Mouse (Mus musculus): Measurements from ENCODE around the gene Slc22a4. TPM values are rescaled to one million over a fixed set of nuclear protein-coding genes. Genes with fewer than 3 reads are reported as not detected.

Slc22a4 gene
- polyA plus RNA-seq, 1 experiment: 18.9 TPM

DNA sequence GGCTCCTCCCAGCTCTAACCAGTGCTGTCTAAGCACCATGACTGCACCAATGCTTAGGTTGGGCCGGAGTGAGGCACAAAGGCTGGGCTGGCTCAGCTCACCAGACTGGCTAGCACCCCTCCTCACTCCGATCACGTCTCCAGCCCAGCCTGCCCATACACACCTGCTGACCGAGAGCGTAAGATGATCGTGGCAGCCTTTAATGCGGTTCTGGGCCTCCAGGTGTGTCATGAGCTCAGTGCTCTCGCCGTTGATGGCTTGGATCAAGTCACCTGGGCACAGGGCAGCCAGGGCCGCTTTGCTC is 35.5 kb upstream of the Slc22a4 start:
- H3K27me3 ChIP-seq (ENCODE audit: control insufficient read depth, insufficient read depth, low read length): no peaks in the 10 kb centered on the region
- WGBS: 81% methylated on average over 10 of the region's 10 CpGs
- H3K36me3 ChIP-seq (ENCODE audit: control insufficient read depth, insufficient read depth, low read length): no peaks in the 10 kb centered on the region
- no peak overlapping the region for H3K4me3 ChIP-seq (ENCODE audit: low read depth, low read length)
- peaks cover 10% of the 10 kb centered on the region; the same call in 1 of the 2 replicates for H3K4me1 ChIP-seq (ENCODE audit: control insufficient read depth, insufficient read depth, insufficient read length, low read length)
- no peak for TF ChIP-seq CTCF (IDR thresholded peaks at IDR 0.05; ENCODE audit: extremely low read depth, insufficient read length, insufficient replicate concordance, low read depth, low read length)
- no peak for TF ChIP-seq POLR2A (IDR thresholded peaks at IDR 0.05; ENCODE audit: low read depth, low read length)
- no peak overlapping the region for H3K27ac ChIP-seq (ENCODE audit: insufficient read depth, low read depth, low read length)

DNA sequence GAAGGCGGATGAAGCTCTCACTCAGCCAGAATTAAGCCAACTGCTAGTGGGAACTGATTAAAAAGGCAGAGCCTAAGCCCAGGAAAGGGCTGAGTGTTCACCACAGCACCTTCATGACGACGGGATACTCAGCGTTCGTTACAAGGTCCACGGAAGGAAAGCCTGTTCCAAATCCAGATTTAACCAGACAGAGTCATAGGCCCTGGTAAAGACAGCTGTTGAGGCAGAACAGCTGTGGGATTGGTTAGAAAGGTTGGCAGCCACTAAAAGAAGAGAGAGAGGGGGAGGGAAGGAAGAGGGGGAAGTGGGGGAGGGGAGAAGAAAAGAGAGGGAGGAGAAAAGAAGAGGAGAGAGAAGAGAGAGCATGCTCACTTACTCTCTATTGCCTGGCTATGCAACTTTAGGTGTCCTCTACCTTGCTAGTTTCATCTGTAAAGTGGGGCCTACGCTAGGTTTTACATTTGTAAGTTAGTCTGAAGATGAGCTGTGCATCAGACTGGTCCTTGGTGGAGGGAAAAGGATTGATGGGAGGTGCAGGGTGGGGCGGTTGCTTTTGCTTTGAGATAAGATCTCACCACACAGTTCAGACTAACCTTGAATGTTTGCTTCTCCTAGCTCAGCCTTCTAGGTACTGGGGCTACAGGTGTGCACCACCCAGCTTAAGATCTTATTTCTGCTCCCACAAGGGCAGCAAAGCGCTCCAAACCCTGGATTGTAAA is 35.0 kb upstream of the Slc22a4 start:
- H3K27me3 ChIP-seq (ENCODE audit: control insufficient read depth, insufficient read depth, low read length): no peaks in the 10 kb centered on the region
- WGBS: 71% methylated on average over 9 of the region's 9 CpGs
- no peaks in the 10 kb centered on the region for H3K36me3 ChIP-seq (ENCODE audit: control insufficient read depth, insufficient read depth, low read length)
- peaks cover 10% of the 10 kb centered on the region; the same call in 1 of the 2 replicates for H3K4me1 ChIP-seq (ENCODE audit: control insufficient read depth, insufficient read depth, insufficient read length, low read length)
- H3K27ac ChIP-seq (ENCODE audit: insufficient read depth, low read depth, low read length): 0 out of 2 replicates have a peak overlapping the region, but pooled peaks have one; percentile 7
- no peak for TF ChIP-seq POLR2A (IDR thresholded peaks at IDR 0.05; ENCODE audit: low read depth, low read length)
- no peak for TF ChIP-seq CTCF (IDR thresholded peaks at IDR 0.05; ENCODE audit: extremely low read depth, insufficient read length, insufficient replicate concordance, low read depth, low read length)
- no peak overlapping the region for H3K4me3 ChIP-seq (ENCODE audit: low read depth, low read length)

DNA sequence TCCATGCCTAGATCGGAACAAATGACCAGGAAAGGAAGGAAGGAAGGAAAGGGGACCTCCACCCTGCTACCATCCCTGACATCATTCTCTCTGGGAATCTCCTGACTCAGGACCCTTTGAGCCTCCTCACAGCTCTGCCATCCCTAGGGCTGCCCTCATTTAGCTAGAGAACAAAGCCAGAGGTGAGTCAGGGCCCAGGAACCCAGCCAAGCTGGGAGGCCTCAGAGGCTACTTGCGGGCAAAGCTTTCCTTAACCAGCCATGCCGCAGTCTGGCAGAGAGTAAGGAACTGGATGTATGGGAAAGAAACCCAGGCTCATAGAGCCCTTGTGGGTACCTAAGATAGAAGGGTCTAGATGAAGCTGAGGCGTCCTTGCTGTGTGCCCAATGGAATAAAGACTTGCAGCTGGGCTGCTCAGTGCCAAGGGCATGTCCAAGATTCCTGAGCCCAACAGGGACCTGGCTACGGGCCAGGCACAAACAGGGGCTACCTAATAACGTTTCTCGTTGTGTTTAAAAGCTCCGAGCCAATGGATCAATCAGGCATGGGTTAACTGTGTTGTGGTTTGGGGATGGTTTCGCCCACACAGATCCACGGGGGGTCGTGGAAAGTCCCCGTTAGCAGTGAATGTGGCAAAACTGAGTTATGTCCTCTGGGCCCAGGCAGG is 34.3 kb upstream of the Slc22a4 start:
- Histone ChIP-seq H3K27me3 (ENCODE audit: control insufficient read depth, insufficient read depth, low read length) (no peaks in the 10 kb centered on the region), H3K4me3 (ENCODE audit: low read depth, low read length) (no peak overlapping the region), H3K36me3 (ENCODE audit: control insufficient read depth, insufficient read depth, low read length) (no peaks in the 10 kb centered on the region), H3K27ac (ENCODE audit: insufficient read depth, low read depth, low read length) (0 out of 2 replicates have a peak overlapping the region, but pooled peaks have one; percentile 7), H3K4me1 (ENCODE audit: control insufficient read depth, insufficient read depth, insufficient read length, low read length) (peaks cover 10% of the 10 kb centered on the region; the same call in 1 of the 2 replicates)
- TF ChIP-seq POLR2A (IDR thresholded peaks at IDR 0.05; ENCODE audit: low read depth, low read length) (no peak), CTCF (IDR thresholded peaks at IDR 0.05; ENCODE audit: extremely low read depth, insufficient read length, insufficient replicate concordance, low read depth, low read length) (no peak)
- 74% methylated on average over 12 of the region's 12 CpGs for WGBS

DNA sequence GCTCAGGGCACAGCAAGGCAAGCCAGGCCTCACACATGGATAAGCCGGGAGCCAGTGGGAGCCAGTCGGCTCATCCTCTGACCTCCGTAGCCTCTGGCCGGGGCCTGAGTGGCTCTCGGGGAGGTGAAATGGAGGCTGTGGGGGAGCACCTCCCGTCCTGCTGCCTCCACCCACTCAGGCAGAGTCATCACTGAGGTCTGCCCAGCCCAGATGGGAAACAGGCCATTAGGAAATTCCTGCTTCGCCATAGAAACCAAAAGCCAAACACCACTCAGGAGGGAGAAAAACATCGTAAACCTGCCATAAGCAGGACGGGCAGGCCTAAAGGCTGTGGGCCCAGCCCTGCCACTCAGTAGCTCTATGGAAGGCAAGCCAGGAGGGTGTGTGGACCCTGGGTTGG is 32.4 kb upstream of the Slc22a4 start:
- H3K36me3 ChIP-seq (ENCODE audit: control insufficient read depth, insufficient read depth, low read length): no peaks in the 10 kb centered on the region
- peak overlapping the region; percentile 47 for H3K27ac ChIP-seq (ENCODE audit: insufficient read depth, low read depth, low read length)
- no peaks in the 10 kb centered on the region for H3K27me3 ChIP-seq (ENCODE audit: control insufficient read depth, insufficient read depth, low read length)
- WGBS: 40% methylated on average over 9 of the region's 9 CpGs
- no peak overlapping the region for H3K4me3 ChIP-seq (ENCODE audit: low read depth, low read length)
- no peak for TF ChIP-seq CTCF (IDR thresholded peaks at IDR 0.05; ENCODE audit: extremely low read depth, insufficient read length, insufficient replicate concordance, low read depth, low read length)
- no peak for TF ChIP-seq POLR2A (IDR thresholded peaks at IDR 0.05; ENCODE audit: low read depth, low read length)
- peaks cover 20% of the 10 kb centered on the region for H3K4me1 ChIP-seq (ENCODE audit: control insufficient read depth, insufficient read depth, insufficient read length, low read length)

DNA sequence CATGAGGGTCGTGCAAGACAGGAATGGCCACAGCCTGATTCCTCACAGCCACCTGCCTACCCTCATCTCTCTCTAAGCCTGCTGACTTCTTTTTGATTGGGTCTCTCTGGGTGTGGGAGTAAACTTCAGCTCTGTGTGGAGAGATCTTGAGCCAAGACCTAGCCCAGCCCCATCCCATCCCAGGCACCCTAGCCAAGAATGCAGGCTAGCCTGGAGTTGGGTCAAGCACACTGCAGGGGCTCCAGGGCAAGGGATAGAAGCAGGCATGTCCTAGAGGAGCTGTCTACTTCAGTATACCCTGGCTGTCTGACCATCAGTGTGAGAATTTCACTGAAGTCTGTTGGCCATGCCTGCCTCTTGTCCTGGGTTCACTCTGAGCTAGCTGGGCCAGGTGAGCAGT is 31.6 kb upstream of the Slc22a4 start:
- Histone ChIP-seq H3K4me1 (ENCODE audit: control insufficient read depth, insufficient read depth, insufficient read length, low read length) (peaks cover 20% of the 10 kb centered on the region), H3K27ac (ENCODE audit: insufficient read depth, low read depth, low read length) (no peak overlapping the region)

DNA sequence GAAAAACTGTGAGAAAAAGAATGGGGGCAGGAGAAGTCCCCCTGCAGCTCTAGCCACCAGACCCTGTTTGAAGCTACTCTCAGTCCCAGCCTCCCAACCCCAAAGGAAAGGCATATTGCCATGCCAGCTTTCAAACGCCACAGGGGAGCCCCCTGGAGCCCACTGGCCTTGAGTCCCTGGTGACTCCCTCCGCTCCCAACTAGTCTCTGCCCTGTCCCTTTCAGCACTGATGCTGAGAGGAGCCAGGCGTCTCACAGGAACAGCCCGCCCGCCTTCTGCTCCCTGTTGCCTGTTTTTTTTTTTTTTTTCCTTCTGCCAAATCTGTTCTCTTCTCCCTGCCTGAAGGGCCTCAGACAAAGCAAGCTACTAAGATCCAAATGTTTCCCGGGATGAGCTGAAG is 30.8 kb upstream of the Slc22a4 start:
- Histone ChIP-seq H3K27ac (ENCODE audit: insufficient read depth, low read depth, low read length) (no peak overlapping the region), H3K4me1 (ENCODE audit: control insufficient read depth, insufficient read depth, insufficient read length, low read length) (peaks cover 20% of the 10 kb centered on the region), H3K27me3 (ENCODE audit: control insufficient read depth, insufficient read depth, low read length) (no peaks in the 10 kb centered on the region), H3K36me3 (ENCODE audit: control insufficient read depth, insufficient read depth, low read length) (no peaks in the 10 kb centered on the region), H3K4me3 (ENCODE audit: low read depth, low read length) (no peak overlapping the region)
- no peak for TF ChIP-seq POLR2A (IDR thresholded peaks at IDR 0.05; ENCODE audit: low read depth, low read length)
- TF ChIP-seq CTCF (IDR thresholded peaks at IDR 0.05; ENCODE audit: extremely low read depth, insufficient read length, insufficient replicate concordance, low read depth, low read length): no peak
- WGBS: 70% methylated on average over 6 of the region's 6 CpGs

More for the DNA sequence above, 31.6 kb upstream of the Slc22a4 start:
- Histone ChIP-seq H3K36me3 (ENCODE audit: control insufficient read depth, insufficient read depth, low read length) (no peaks in the 10 kb centered on the region), H3K4me3 (ENCODE audit: low read depth, low read length) (no peak overlapping the region), H3K27me3 (ENCODE audit: control insufficient read depth, insufficient read depth, low read length) (no peaks in the 10 kb centered on the region)
- 38% methylated on average over 1 of the region's 1 CpGs for WGBS
- no peak for TF ChIP-seq CTCF (IDR thresholded peaks at IDR 0.05; ENCODE audit: extremely low read depth, insufficient read length, insufficient replicate concordance, low read depth, low read length)
- no peak for TF ChIP-seq POLR2A (IDR thresholded peaks at IDR 0.05; ENCODE audit: low read depth, low read length)

DNA sequence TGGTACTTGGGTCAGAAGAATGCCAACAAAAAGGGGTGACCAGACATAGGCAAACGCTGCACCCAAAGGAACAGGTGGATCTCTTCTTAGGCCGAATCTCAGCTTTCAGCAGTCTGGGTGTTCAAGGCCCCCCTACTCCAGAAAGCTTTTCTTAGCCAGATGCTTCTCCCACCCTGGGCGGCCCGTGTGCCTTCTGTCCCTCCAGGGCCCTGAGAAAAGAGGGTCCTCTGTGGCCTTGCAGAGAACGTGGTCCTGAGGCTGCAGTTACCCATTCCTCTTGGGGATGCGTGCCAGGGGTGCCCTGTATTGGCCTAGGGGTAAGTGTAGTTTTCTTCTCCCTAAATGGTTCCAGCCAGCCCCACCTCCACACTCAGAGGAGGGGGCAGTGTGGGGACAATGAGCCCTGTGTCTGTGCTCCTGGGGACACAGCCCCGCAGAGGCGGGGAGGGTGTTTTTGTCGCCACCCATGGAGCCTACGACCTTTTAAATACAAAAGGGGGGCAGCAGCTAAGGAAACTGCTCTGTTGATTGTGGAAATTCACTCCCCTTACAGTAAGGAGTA is 30.2 kb upstream of the Slc22a4 start:
- 86% methylated on average over 10 of the region's 10 CpGs for WGBS
- Histone ChIP-seq H3K36me3 (ENCODE audit: control insufficient read depth, insufficient read depth, low read length) (no peaks in the 10 kb centered on the region), H3K27ac (ENCODE audit: insufficient read depth, low read depth, low read length) (no peak overlapping the region), H3K4me3 (ENCODE audit: low read depth, low read length) (no peak overlapping the region), H3K27me3 (ENCODE audit: control insufficient read depth, insufficient read depth, low read length) (no peaks in the 10 kb centered on the region), H3K4me1 (ENCODE audit: control insufficient read depth, insufficient read depth, insufficient read length, low read length) (peaks cover 20% of the 10 kb centered on the region)
- TF ChIP-seq POLR2A (IDR thresholded peaks at IDR 0.05; ENCODE audit: low read depth, low read length) (no peak), CTCF (IDR thresholded peaks at IDR 0.05; ENCODE audit: extremely low read depth, insufficient read length, insufficient replicate concordance, low read depth, low read length) (no peak)
